Mouse (Mus musculus) liver, embryonic 14.5 days (tissue): Measurements from ENCODE around the gene Klhl32.

Source experiments
- CTCF ChIP-seq: IDR thresholded peaks from 2 replicates; pipeline ENCODE4 v1.5.1; 2016; ENCODE audit warnings: antibody characterized with exemption, low read depth, control low read depth
- EP300 ChIP-seq: IDR thresholded peaks from 2 replicates; pipeline ENCODE4 v1.6.1; 2016; ENCODE audit warnings: antibody characterized with exemption, low read depth

GRCm38 (mm10) chr4:24609564-24609963 is 241.4 kb downstream of the Klhl32 start:
- TF ChIP-seq CTCF (no peak), EP300 (no peak)
